Mouse (Mus musculus) megakaryocyte, embryonic 14.5 days (primary cell): ENCODE results near the gene Lrrc75a.

Experiments
- FLI1 ChIP-seq: IDR thresholded peaks from 2 replicates; pipeline ENCODE4 v1.6.1; 2012; ENCODE audit warnings: low read length, inconsistent platforms, mixed read lengths
- GATA1 ChIP-seq: IDR thresholded peaks from 3 replicates; pipeline ENCODE4 v1.6.1; 2012; ENCODE audit warnings: mixed read lengths, low read length, inconsistent platforms, borderline replicate concordance

DNA sequence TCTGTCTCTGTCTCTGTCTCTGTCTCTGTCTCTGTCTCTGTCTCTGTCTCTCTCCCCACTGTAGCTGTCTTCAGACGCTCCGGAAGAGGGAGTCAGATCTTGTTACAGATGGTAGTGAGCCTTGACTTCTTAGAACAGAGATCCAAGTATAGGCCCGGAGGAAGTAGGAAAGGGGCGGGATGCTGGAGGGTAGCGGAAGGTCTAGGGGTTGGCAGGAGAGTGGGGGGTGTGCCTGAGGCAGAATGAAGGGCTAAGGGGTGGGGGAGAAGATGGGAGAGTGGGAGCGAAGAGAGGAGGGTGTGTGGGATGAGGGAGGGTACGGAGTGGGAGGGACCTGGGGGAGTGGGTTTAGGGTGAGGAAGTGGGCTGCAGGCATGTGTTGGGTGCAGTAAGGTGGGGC is 82.6 kb downstream of the Lrrc75a start:
- TF ChIP-seq GATA1 = no peak
- TF ChIP-seq FLI1 = no peak
